Mouse (Mus musculus) kidney, postnatal 4 days (tissue): ENCODE measurements at regions not wholly inside any gene's neighbourhood (a gene's known extent, or its start where the extent isn't known, plus 50 kb on each side); places are given as distances from the start of the nearest gene placed in this dataset.
A peak's percentile ranks its signal among the peaks of the same experiment; 100 is the strongest.

ENCODE experiments used
- DNase-seq, 2 experiments: peaks; one replicate each; pipeline ENCODE4 v3.0.0; 2021; ENCODE audit warnings: mixed read lengths in 2 of 2

DNA sequence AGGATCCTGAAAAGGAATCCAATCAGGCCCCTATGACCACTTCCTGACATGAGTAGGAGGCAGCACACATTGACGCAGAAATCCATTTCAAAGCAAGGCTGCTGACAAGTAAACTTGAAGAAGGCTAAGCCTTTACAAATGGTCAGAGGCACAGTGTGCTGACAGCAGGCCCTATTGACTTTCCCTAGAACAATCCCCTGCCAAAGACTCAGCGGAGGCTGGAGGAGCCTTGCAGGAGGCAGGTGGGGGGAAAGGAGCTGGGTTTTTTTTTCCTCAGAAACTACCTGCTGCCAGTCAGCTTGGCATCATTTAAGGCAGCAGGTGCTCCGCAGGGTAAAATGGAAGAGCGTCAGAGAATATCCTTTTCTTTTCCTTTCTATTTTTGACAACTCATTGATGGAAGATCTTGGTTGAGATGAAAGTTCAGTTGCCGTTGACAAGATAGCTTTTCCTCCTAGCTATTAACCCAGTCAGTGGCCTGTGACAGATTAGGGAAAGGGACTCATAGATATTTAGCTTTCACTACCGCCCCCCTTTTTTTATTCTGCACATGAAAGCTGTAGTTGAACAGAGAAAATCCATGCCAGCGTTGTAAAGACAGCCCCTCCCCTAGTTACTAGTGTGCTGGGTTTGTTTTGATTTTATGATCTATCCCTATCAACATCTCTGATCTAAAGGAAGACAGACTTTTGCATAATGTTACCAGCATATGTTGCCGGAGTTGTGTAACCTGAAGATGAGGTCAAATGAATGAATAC is 210.6 kb downstream of the Csnka2ip start:
- no peak for DNase-seq

DNA sequence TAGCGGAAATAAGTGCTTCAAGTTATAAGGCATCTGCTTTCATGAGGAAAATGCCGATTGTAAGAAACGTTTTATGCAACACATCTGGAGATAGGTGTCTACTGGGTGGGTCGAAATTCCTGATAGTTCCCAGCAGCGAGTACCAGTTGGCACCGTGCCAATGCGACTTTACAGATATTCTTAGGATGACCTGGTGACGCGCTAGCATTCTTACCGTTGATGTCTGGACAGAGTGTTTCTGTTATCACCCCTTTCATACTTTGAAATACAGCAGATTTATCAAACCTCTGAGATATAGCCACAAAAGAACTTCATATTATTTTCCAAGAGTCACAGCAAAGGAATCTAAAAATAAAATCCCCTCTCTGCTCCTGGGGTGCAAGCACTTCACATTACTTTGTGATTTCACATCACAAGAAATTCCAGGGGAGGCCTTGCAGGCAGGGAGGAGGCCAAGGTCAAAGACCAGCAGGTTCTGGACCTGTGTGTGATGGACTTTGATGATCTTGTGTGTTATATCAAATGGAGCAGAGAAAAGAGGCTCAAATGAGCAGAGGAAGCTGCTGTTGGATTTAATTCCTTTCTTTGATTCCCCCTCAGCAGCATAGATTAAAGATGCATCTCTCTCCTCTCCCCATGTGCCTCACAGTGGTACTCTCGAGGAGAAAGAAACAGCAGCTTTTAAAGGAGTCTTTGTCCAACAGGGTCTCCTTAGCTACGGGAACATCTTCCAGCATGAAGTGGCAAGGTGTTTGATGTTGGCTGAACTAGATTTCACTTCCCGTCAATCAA is 233.4 kb downstream of the Csnka2ip start:
- no peak for DNase-seq

DNA sequence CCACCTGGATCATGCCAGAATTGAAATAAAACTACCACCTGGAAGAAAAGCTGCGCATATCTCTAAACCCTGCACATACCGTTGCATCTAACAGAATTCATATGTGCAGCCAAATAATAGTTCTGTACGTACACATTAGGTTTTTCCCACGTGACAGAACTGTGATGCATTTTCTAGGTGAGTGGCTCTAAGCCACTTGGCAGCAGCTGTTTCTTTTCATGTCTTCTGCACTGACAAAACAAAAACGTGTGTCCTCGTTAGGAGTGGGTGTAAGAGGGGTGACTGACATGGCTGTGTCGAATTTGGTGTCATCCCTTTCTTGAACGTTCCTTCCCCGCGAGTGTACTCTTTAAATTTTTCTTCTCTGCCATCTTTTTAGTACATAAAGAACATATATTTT is 254.3 kb downstream of the Csnka2ip start:
- DNase-seq = no peak

DNA sequence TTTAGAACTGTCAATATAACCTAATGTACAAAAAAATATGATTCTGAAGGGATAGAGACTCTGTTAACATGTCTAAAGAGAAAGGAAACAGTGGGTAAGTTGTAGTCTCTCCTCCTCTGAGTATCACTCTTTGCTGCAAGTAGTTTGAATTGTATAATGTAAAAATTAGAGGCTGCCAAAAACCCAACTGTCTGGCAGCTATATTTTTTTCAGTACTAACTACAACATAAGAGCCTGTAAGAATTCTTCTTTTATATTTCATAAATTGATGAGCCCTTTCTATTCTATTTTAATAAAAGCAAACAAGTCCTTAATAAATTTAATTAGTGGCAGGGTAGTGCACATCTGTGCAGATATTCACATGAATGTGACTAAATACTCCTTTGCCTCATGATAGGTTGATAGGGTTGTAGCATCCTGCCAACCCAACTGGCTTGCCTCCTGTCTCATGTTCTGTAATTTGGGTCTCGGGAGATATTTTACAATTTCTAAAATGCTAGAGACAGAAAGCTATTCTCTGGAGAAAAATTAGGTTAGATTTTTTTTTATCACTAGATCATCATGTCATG is 269.2 kb downstream of the Csnka2ip start:
- no peak for DNase-seq

DNA sequence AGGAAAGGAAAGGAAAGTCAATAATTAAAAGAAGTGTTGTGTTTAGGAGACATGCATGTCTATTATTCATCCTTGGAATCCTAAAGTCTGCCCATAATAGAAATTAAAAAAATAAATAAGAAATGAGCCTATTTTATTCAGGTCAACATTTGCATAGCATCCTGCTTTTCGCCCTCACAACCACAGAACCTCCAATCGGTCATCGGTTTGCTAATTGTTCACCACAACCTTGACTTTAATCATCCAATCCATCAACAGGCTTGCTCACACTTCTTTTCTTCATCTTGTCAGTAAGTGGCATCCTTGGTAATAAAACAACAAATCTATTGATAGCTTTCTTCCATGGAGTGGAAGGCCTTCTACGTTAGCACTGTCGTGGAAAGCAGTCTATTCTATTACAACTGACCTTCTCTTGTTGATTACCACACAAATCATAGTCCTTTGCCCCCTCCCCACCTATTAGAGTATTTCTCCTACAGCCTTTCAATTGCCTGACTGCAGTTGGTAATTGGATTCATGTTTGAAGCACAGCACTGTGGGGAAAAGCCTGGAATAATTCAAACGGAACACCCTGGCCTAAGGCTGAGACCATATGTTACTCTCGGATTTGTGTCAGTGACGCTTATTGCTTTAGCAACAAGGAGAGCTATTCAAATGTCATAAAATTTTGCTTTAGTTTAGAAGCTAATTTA is 269.9 kb downstream of the Csnka2ip start:
- DNase-seq = no peak

DNA sequence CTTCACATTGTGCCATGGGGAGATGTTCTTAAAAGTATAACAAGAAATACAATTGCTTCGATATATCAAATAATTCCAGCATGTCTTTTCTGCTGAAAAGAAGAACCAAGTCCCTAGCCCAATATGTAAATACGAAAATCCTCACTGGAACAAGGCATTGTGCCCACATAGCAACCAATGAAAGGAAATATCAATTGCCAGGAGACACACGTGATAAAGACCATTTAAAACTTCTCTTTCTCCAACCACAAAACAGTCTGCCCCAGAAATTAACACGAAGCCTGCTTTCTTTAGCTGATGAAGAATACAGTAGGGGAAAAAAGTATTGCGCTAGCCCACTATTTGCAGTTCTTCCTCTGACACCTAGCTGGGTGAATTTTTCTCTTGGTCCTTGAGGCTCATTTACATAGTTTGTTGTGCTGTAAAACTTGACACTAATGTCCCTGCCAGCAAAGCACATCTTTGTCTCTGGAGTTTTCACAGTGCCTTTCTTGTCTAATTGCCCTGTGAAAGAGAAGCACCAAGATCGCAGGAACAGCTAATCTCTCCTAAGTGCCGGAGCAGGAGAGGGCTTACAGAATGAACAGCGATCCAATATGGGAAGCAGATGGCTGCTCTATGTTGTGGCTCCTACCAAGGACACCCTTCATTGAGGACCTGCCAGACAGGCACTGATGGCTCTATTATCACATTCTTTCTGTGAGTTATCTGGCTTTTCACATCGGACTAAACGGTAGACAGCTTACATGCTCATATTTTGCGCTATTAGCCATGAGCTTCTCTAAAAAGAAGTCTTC is 272.7 kb downstream of the Csnka2ip start:
- DNase-seq = no peak

- DNase-seq = no peak
Measured at GRCm38 (mm10) chr16:64318796-64319493, 283.3 kb downstream of the Csnka2ip start.

DNA sequence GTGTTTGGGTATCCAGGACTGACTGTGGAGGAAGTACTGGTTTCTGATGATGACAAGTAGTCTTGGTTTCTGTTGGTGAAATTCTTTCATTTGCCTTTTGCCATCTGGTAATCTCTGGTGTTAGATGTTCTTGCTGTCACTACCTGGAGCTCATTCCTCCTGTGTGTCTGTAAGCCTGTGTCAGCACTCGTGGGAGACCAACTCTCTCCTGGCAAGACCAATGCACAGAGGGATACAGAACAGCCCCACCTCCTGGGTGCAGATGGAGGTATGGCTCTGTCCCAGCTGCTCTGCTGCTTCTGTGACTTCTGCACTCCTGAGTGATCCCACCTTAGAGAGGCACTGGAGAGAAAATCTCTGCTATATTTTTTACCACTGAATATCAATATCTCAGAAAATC is 285.4 kb downstream of the Csnka2ip start:
- DNase-seq = no peak

DNA sequence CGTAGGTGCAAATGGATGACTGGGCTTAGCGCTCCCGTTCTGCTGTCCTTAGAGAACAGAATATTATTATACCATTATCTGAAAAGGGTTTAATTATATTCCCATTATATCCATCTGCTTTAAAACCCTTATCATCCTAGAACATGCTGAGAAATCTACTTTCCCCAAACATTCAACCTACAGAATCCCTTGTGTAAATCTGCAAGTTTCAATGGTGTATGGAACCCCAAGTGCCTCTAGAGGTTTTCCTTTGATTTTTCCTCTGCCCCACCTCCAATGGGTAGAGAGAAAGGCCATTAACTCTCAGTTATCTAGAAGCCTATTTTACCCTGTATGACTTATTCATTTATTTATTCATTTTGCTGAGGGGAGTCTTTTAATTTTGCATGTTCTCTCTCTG is 308.7 kb downstream of the Csnka2ip start:
- no peak for DNase-seq

DNA sequence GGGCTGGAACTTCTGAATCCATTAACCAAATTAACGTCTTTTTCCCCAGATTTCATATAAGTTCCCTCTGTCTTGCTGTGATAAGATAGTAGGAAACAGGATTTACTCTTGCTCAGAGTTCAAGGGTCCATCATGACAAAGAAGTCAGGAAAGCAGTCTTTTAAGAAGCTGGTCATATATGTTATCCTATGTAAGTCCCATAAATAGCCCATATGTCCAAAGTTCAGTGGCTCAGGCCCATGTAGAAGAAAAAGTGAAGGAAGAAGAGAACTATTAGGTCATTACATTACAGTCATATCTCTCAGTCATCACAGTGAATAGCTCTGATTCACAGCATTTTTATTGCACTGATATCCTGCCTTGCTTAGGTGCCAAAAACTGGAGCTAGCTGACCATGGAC is 316.9 kb downstream of the Csnka2ip start:
- DNase-seq = no peak

DNA sequence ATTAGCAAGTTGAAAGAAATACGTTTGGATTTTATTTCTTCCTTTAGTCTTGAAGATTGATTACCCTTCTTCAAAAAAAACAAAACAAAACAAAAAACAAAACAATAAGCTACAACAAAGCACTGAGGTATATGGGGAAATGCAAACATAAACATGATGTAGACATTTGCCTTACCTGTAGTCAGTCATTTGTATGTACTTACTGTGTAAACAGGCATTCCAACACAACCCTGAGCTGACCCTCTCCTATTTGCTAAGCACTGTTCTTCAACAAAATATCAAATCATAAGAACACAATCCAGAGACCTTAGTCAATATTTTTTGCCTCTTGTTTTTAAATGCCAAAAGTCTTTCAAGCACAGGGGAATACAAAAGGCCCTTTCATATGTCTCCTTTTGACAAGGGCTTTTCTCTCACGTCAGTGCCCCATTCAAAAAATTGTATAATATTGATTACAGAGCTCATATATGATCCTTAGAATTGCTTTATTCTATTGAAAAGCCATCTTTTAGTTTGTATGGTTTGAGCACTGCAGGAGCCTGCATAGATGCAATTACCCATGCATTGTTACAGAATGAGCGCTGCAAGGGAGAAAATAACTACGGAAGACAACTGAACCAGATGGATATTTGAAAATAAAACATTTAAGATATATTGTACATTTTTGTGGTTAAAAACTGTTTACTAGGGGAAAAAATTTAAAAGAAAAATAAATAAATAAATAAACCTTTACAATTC is 326.2 kb downstream of the Csnka2ip start:
- no peak for DNase-seq

- DNase-seq = no peak
Measured at GRCm38 (mm10) chr16:64275420-64275819, 326.8 kb downstream of the Csnka2ip start.

DNA sequence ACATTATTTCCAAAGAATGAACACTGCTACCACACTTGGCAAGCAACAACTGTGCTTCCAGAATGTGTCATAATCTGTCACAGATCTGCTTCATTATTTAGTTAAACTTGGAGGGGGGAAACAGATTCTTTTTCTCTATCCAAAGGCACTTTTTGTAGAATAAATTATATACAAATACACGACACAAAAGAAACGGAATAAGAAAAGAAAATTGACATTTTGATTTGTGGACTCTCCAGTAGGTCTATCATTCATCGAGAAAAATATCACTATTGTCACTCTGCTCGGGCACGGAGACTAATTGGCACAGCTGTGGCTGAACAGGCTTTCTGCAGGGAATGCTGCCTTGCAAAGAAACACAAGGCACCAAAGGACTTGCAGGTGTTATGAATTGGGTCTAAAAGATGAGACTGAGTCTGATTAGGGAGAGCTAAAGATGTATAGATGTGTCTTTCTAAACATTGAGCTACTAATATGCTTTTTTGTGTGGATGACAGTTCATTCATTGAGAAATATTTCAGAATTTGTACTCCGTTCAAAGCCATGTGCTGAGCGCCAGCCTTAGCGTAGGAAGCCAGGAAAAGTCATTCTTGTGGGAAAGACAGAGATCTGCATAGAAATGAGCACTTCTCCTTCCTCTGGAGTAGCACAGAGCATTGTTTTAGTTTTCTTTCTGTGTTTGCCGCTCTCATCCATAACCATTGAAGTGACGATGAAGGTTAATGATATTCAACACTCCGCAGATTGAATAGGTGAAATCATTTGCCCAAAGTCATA is 337.1 kb downstream of the Csnka2ip start:
- DNase-seq = no peak

DNA sequence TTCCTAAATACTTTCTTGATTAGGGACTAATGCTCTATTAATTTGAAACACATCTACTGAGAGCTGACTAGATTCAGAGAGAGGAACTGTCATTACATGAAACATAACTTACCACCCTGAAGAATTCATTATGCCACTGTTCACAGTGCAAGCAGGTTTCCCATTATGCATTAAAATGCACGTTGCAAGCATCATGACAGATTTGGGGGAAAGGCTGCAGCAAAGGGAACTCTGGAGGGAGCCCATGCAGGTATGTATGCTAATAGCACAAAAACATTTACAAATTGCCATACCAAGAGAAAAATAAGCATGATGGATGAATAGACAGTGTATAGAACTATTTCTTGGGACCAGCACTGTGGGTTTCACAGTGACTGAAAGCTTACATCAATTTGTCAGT is 351.1 kb downstream of the Csnka2ip start:
- no peak for DNase-seq

DNA sequence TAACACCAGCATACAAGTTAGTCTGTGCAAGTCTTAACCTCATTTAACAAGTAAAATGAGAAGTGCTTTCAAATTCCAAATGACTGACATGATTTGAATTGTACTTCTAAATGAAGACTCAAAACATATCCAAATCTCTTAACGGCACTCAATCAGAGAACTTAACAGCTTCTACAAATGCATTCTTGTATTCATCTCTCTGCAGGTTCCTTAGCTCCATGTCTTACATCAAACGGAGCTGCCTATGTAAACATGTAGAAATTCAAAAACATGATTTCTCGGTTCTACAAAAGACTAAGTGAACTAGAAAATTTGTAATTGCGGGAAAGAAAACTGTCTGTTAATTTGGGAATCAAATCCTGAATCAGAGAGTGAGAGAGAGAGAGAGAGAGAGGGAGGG is 353.5 kb downstream of the Csnka2ip start:
- DNase-seq = no peak

DNA sequence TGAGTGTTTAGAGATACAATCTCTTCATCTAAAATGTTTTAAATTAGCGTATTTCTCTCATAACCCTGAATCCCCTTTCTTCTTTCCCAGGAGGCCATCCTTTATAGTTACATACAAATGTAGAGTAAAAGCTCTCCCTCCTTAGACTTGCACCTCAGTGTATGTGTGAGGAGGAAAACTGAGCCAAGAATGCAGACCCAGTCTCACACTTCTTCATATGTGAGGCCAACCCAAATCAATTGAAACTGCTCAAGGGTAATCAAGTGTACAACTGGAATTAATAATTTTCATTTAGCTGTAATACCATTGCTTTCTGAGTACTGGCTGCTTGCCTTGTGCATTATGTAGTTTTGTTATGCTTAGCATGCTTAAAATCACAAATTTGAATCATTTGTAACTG is 356.3 kb downstream of the Csnka2ip start:
- DNase-seq = no peak

DNA sequence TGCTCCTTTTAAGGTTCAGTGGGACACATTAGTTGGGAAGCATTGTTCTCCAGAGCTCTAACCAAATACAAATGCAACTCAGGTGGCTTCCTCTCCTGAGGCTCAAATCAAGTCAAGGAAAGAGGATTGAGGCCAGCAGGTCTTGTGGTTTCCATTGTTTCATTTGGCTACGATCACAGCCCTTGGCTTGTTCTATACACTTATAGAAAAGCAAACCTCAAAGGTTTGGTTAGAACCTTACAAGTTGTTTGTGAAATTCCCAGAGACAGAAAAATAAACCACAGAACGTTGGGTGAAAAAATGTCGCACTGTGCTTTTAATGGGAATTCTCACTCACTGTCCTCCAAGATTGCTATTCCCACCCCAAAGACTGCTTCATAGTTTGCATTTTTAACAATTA is 360.4 kb upstream of the Epha3 start:
- DNase-seq = no peak

DNA sequence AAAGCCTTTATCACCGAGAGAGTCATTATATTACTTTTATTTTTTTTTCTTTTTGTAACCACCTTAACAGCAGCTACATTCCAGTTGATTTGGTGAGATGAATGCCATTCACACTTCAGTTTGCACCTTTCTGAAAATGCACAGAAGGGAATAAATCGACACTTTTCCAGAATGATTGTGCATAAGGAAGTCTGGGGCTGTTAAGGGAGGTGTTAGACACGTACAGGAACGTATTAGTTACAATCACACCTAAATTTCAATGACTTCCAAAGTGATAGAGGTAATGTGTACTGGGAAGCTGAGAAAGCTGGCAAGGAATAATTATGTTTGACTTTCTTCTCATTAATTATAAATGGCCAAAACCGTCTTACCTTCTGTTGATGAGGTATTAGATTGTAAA is 352.7 kb upstream of the Epha3 start:
- no peak for DNase-seq

GRCm38 (mm10) chr16:64211895-64212294 is 347.9 kb upstream of the Epha3 start:
- peak; percentile 3 to 5 for DNase-seq

GRCm38 (mm10) chr16:64166676-64167407 is 302.9 kb upstream of the Epha3 start:
- DNase-seq = peak; percentile 2 to 3
